Mouse (Mus musculus): Measurements from ENCODE around the gene Cpsf6. TPM values are rescaled to one million over a fixed set of nuclear protein-coding genes. Genes with fewer than 3 reads are reported as not detected.

Gene Cpsf6
- polyA plus RNA-seq, 1 experiment: 57.5 TPM

GRCm38 (mm10) chr10:117421283-117422107, 41.7 kb upstream of the Cpsf6 start:
- TF ChIP-seq CTCF (IDR thresholded peaks at IDR 0.05; ENCODE audit: insufficient read depth, low read depth, low read length): no peak
- TF ChIP-seq POLR2A (IDR thresholded peaks at IDR 0.05; ENCODE audit: insufficient read depth, low read depth, low read length): no peak
- 92% methylated on average over 7 of the region's 7 CpGs for WGBS
- H3K27ac ChIP-seq (ENCODE audit: insufficient read depth, low read depth, low read length): no peak overlapping the region
- peaks cover 16% of the 10 kb centered on the region for H3K4me1 ChIP-seq (ENCODE audit: control insufficient read depth, insufficient read depth, low read length)
- H3K4me3 ChIP-seq (ENCODE audit: insufficient read depth, low read depth, low read length): no peak overlapping the region

- no peak for TF ChIP-seq POLR2A (IDR thresholded peaks at IDR 0.05; ENCODE audit: insufficient read depth, low read depth, low read length)
- TF ChIP-seq CTCF (IDR thresholded peaks at IDR 0.05; ENCODE audit: insufficient read depth, low read depth, low read length): no peak
- Histone ChIP-seq H3K4me3 (ENCODE audit: insufficient read depth, low read depth, low read length) (no peak overlapping the region), H3K27ac (ENCODE audit: insufficient read depth, low read depth, low read length) (no peak overlapping the region), H3K4me1 (ENCODE audit: control insufficient read depth, insufficient read depth, low read length) (peaks cover 16% of the 10 kb centered on the region)
- 90% methylated on average over 9 of the region's 9 CpGs for WGBS
Measured at GRCm38 (mm10) chr10:117420502-117421282, 40.9 kb upstream of the Cpsf6 start.

- Histone ChIP-seq H3K4me1 (ENCODE audit: control insufficient read depth, insufficient read depth, low read length) (peaks cover 16% of the 10 kb centered on the region), H3K4me3 (ENCODE audit: insufficient read depth, low read depth, low read length) (no peak overlapping the region), H3K27ac (ENCODE audit: insufficient read depth, low read depth, low read length) (no peak overlapping the region)
- 84% methylated on average over 8 of the region's 8 CpGs for WGBS
- no peak for TF ChIP-seq CTCF (IDR thresholded peaks at IDR 0.05; ENCODE audit: insufficient read depth, low read depth, low read length)
- TF ChIP-seq POLR2A (IDR thresholded peaks at IDR 0.05; ENCODE audit: insufficient read depth, low read depth, low read length): no peak
Measured at GRCm38 (mm10) chr10:117419577-117420290, 39.9 kb upstream of the Cpsf6 start.

- peaks cover 16% of the 10 kb centered on the region for H3K4me1 ChIP-seq (ENCODE audit: control insufficient read depth, insufficient read depth, low read length)
- WGBS: 54% methylated on average over 24 of the region's 24 CpGs
- TF ChIP-seq POLR2A (IDR thresholded peaks at IDR 0.05; ENCODE audit: insufficient read depth, low read depth, low read length) (no peak), CTCF (IDR thresholded peaks at IDR 0.05; ENCODE audit: insufficient read depth, low read depth, low read length) (no peak)
- no peak overlapping the region for H3K27ac ChIP-seq (ENCODE audit: insufficient read depth, low read depth, low read length)
- H3K4me3 ChIP-seq (ENCODE audit: insufficient read depth, low read depth, low read length): no peak overlapping the region
Measured at GRCm38 (mm10) chr10:117418668-117419237, 38.9 kb upstream of the Cpsf6 start.

GRCm38 (mm10) chr10:117417772-117418667, 38.2 kb upstream of the Cpsf6 start:
- H3K27ac ChIP-seq (ENCODE audit: insufficient read depth, low read depth, low read length): no peak overlapping the region
- 16% methylated on average over 18 of the region's 18 CpGs for WGBS
- TF ChIP-seq POLR2A (IDR thresholded peaks at IDR 0.05; ENCODE audit: insufficient read depth, low read depth, low read length): no peak
- TF ChIP-seq CTCF (IDR thresholded peaks at IDR 0.05; ENCODE audit: insufficient read depth, low read depth, low read length): no peak
- no peak overlapping the region for H3K4me3 ChIP-seq (ENCODE audit: insufficient read depth, low read depth, low read length)
- H3K4me1 ChIP-seq (ENCODE audit: control insufficient read depth, insufficient read depth, low read length): peaks cover 16% of the 10 kb centered on the region

- 65% methylated on average over 9 of the region's 9 CpGs for WGBS
- H3K4me1 ChIP-seq (ENCODE audit: control insufficient read depth, insufficient read depth, low read length): peaks cover 16% of the 10 kb centered on the region
- H3K4me3 ChIP-seq (ENCODE audit: insufficient read depth, low read depth, low read length): no peak overlapping the region
- no peak overlapping the region for H3K27ac ChIP-seq (ENCODE audit: insufficient read depth, low read depth, low read length)
- TF ChIP-seq POLR2A (IDR thresholded peaks at IDR 0.05; ENCODE audit: insufficient read depth, low read depth, low read length) (no peak), CTCF (IDR thresholded peaks at IDR 0.05; ENCODE audit: insufficient read depth, low read depth, low read length) (no peak)
Measured at GRCm38 (mm10) chr10:117417470-117417767, 37.6 kb upstream of the Cpsf6 start.

- Histone ChIP-seq H3K4me3 (ENCODE audit: insufficient read depth, low read depth, low read length) (no peak overlapping the region), H3K27ac (ENCODE audit: insufficient read depth, low read depth, low read length) (no peak overlapping the region), H3K4me1 (ENCODE audit: control insufficient read depth, insufficient read depth, low read length) (peaks cover 16% of the 10 kb centered on the region)
- WGBS: 85% methylated on average over 16 of the region's 16 CpGs
- TF ChIP-seq POLR2A (IDR thresholded peaks at IDR 0.05; ENCODE audit: insufficient read depth, low read depth, low read length) (no peak), CTCF (IDR thresholded peaks at IDR 0.05; ENCODE audit: insufficient read depth, low read depth, low read length) (no peak)
Measured at GRCm38 (mm10) chr10:117416636-117417469, 37.0 kb upstream of the Cpsf6 start.
